Mouse (Mus musculus) small intestine, adult 2 months (tissue): ENCODE results near the gene Ffar4. TPM values are rescaled to one million over a fixed set of nuclear protein-coding genes. Genes with fewer than 3 reads are reported as not detected.
A peak's percentile ranks its signal among the peaks of the same experiment; 100 is the strongest.

Experiments
- H3K27ac ChIP-seq: fragments of 200-500 bp; 2 replicates; pipeline ENCODE4 v1.5.1; 2012; ENCODE audit warnings: low read depth, low read length, control low read depth, inconsistent platforms; ENCODE audit not compliant: insufficient read depth
- H3K27me3 ChIP-seq: fragments of 200-500 bp; 2 replicates; pipeline ENCODE4 v1.6.1; 2012; ENCODE audit warnings: mild to moderate bottlenecking, moderate library complexity, low read length, inconsistent platforms; ENCODE audit not compliant: control insufficient read depth, insufficient read depth
- H3K36me3 ChIP-seq: fragments of 200-500 bp; 2 replicates; pipeline ENCODE4 v1.6.1; 2012; ENCODE audit warnings: mild to moderate bottlenecking, low read length, control low read depth, inconsistent platforms; ENCODE audit not compliant: control insufficient read depth, insufficient read depth
- H3K4me1 ChIP-seq: fragments of 200-500 bp; 2 replicates; pipeline ENCODE4 v1.6.1; 2012; ENCODE audit warnings: low read length, inconsistent platforms, mixed read lengths; ENCODE audit not compliant: control insufficient read depth, insufficient read depth, insufficient read length
- H3K4me3 ChIP-seq: fragments of 200-500 bp; 2 replicates; pipeline ENCODE4 v1.5.1; 2012; ENCODE audit warnings: low read depth, mild to moderate bottlenecking, control low read depth, inconsistent platforms, low read length, moderate library complexity
- CTCF ChIP-seq: fragments of 200-500 bp; IDR thresholded peaks from 2 replicates; pipeline ENCODE4 v1.5.1; 2012; ENCODE audit warnings: low read depth, mild to moderate bottlenecking, control low read depth, inconsistent platforms, low read length, moderate library complexity, mixed read lengths; ENCODE audit not compliant: insufficient replicate concordance, insufficient read length; ENCODE audit errors: extremely low read depth
- POLR2A ChIP-seq: fragments of 200-500 bp; IDR thresholded peaks from 2 replicates; pipeline ENCODE4 v1.6.1; 2012; ENCODE audit warnings: low read depth, mild to moderate bottlenecking, control low read depth, inconsistent platforms, low read length, moderate library complexity
- WGBS: fragments of 180-500 bp; shearing (Covaris S2); methylation state at CpG from one replicate; pipeline ENCODE4 v1.1.7; 2018; 5-methylcytosine and 5-hydroxymethylcytosine counted together
- polyA plus RNA-seq: library from polyadenylated mRNA; depleted of rRNA; stranded (reverse); fragments of >200 nt; gene quantifications from 2 replicates; pipeline ENCODE4 v1.2.3, GENCODE M21; 2012

Gene Ffar4
- polyA plus RNA-seq, 1 experiment: 7.1 TPM

DNA sequence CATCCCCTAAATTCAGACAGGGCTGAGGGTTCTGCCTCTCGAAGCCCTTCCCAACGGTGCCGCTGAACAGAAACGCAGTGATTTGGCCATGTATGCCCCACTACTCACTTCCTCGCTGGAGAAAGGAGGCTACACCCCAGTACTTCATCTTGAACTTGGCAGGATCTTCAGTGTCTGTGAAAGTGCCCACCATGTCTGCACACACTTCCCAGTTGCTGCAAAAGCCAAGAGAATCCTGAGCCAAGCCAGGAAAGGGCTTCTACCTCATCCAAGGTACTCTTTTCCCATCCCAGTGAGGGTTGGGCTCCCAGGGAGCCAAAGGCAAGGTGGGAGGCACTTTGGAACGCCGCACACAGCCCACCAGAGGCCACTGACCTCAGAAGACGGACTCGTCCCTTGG is 27.1 kb downstream of the Ffar4 start:
- peak overlapping the region; percentile 58 for H3K4me3 ChIP-seq

GRCm38 (mm10) chr19:38124401-38125218 is 27.7 kb downstream of the Ffar4 start:
- H3K4me1 ChIP-seq: no peaks in the 10 kb centered on the region
- peaks cover 16% of the 10 kb centered on the region for H3K27me3 ChIP-seq
- WGBS: 2% methylated on average over 76 of the region's 77 CpGs
- H3K36me3 ChIP-seq: no peaks in the 10 kb centered on the region
- H3K4me3 ChIP-seq: peak overlapping the region; percentile 58
- H3K27ac ChIP-seq: no peak overlapping the region
- no peak for TF ChIP-seq CTCF
- TF ChIP-seq POLR2A: no peak

More for the DNA sequence above, 27.1 kb downstream of the Ffar4 start:
- WGBS: 24% methylated on average over 9 of the region's 9 CpGs
- H3K36me3 ChIP-seq: no peaks in the 10 kb centered on the region
- H3K27me3 ChIP-seq: peaks cover 16% of the 10 kb centered on the region
- no peaks in the 10 kb centered on the region for H3K4me1 ChIP-seq
- no peak overlapping the region for H3K27ac ChIP-seq
- TF ChIP-seq CTCF (no peak), POLR2A (no peak)

DNA sequence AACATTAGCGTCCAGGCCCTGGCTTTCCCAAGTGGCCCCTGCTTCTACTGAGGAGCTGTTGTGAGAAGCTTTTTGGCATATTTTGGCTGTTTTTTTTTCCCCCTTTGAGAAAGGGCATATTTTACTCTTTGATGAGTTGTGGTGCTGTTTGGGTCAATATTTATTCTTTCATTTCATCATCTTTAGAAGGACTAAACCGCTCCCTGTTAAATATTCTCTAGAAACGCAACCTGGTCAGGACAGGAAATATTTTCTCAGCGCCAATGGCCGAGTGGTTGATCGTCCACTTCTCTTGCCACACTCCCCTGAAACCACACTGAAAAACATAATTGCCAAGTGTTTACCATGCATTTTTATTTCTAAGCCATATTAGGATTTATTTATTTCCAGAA is 28.3 kb downstream of the Ffar4 start, which contains the start of gene Rbp4:
Gene Rbp4, minus strand, starts transcription at position 63 of the 392 bp plus-strand sequence.
- H3K36me3 ChIP-seq: no peaks in the 10 kb centered on the region
- TF ChIP-seq CTCF (no peak), POLR2A (no peak)
- H3K27ac ChIP-seq: no peak within 1 kb of the TSS
- H3K27me3 ChIP-seq: peaks cover 16% of the 10 kb centered on the region
- H3K4me3 ChIP-seq: peak within 1 kb of the TSS; percentile 58
- WGBS: 59% methylated on average over 6 of the region's 6 CpGs
- no peaks in the 10 kb centered on the region for H3K4me1 ChIP-seq

DNA sequence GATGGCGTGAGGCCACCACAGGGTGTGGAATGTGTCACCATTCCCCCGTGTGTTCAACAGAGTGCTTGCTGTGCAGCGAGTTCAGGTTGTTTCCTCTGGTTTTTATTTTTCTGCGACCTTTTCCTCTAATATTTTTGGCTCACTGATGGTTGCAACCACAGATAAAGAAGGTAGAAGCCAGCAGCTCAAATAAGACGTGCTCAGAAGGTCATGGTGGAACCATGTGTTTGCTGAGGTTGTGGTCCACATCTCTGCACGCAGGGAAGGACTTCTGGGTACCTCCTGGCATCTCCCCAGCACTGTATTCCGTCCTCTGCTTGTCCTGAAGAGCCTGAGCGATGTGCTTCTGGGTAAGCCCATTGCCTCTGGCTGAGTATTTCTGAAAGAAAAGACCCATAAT is 29.8 kb downstream of the Ffar4 start:
- Histone ChIP-seq H3K27ac (no peak overlapping the region), H3K4me3 (no peak overlapping the region)
- WGBS: 67% methylated on average over 8 of the region's 8 CpGs

DNA sequence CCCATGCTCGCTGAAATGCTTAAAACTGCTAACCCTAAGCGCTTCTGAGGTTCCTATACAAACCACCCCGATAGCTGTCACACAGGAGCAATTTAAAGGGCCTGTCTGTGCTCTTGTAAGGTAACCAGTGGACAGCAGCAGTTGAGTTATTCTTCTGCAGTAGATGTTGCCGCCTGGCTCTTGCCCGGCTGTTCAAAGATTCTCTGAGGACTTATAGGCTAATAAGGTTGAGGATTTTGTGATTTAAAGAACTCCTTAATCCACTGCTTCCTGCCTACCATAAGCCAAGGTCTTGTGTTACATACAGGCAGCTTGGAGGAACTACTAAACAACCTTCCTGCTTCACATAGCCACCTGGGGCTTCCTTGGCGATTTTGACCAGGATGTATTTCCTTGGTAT is 35.6 kb downstream of the Ffar4 start, which contains the start of gene Pde6c:
Gene Pde6c, plus strand, starts transcription at position 301 of the 400 bp plus-strand sequence.
- Histone ChIP-seq H3K27ac (no peak within 1 kb of the TSS), H3K4me3 (no peak within 1 kb of the TSS), H3K36me3 (no peaks in the 10 kb centered on the region), H3K4me1 (no peaks in the 10 kb centered on the region), H3K27me3 (no peaks in the 10 kb centered on the region)
- no peak for TF ChIP-seq POLR2A
- no peak for TF ChIP-seq CTCF
- 89% methylated on average over 6 of the region's 6 CpGs for WGBS

More for the DNA sequence above, 29.8 kb downstream of the Ffar4 start:
- Histone ChIP-seq H3K36me3 (no peaks in the 10 kb centered on the region), H3K4me1 (no peaks in the 10 kb centered on the region), H3K27me3 (peaks cover 16% of the 10 kb centered on the region)
- TF ChIP-seq CTCF (no peak), POLR2A (no peak)

- H3K36me3 ChIP-seq: no peaks in the 10 kb centered on the region
- H3K4me1 ChIP-seq: no peaks in the 10 kb centered on the region
- H3K4me3 ChIP-seq: no peak overlapping the region
- no peak overlapping the region for H3K27ac ChIP-seq
- H3K27me3 ChIP-seq: no peaks in the 10 kb centered on the region
- TF ChIP-seq CTCF (no peak), POLR2A (no peak)
- 26% methylated on average over 11 of the region's 11 CpGs for WGBS
Observed at GRCm38 (mm10) chr19:38133986-38134385, 37.1 kb downstream of the Ffar4 start.

DNA sequence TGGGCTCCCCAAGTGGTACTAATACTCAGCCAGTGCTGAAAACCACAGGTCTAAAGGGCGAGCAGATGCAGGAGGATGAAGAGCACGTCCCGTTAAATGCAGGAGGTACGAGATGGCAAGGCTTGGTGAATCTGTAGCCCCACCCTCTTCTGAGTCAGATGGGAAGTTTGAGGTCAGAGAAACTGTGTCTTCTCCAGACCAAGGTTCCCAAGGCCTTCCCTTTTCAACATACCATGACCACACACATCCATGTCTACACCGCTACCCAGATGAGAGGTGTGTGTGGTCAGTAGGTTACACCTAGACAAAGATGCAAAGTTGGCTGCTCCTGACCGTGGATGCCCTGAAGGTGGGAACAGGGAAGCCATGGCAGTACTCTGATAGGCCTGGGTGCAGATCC is 37.9 kb downstream of the Ffar4 start:
- WGBS: 66% methylated on average over 6 of the region's 6 CpGs
- Histone ChIP-seq H3K36me3 (no peaks in the 10 kb centered on the region), H3K4me1 (no peaks in the 10 kb centered on the region), H3K4me3 (no peak overlapping the region), H3K27me3 (no peaks in the 10 kb centered on the region), H3K27ac (no peak overlapping the region)
- TF ChIP-seq CTCF: no peak
- no peak for TF ChIP-seq POLR2A
